Mouse (Mus musculus) embryonic facial prominence, embryonic 10.5 days (tissue): ENCODE results near the gene Arfgap3. TPM values are rescaled to one million over a fixed set of nuclear protein-coding genes. Genes with fewer than 3 reads are reported as not detected.
A peak's percentile ranks its signal among the peaks of the same experiment; 100 is the strongest.
"Not testable (repeated sequence)": the region's sequence is repeated elsewhere in the genome, so short reads cannot be mapped to it uniquely, and the experiment has no call there.

ENCODE experiments used
- DNase-seq: peaks from one replicate; pipeline ENCODE4 v3.0.0-alpha.2; 2017; ENCODE audit warnings: low spot score
- H3K27ac ChIP-seq: fragments of 300-500 bp; sonication (generic); replicated peaks from 2 replicates; pipeline ENCODE4 v1.5.1; 2016; ENCODE audit warnings: mild to moderate bottlenecking
- H3K27me3 ChIP-seq: fragments of 300-500 bp; sonication (generic); replicated peaks from 2 replicates; pipeline ENCODE4 v1.6.1; 2016; ENCODE audit warnings: low read depth, mild to moderate bottlenecking; ENCODE audit not compliant: poor library complexity, severe bottlenecking
- H3K36me3 ChIP-seq: fragments of 300-500 bp; sonication (generic); replicated peaks from 2 replicates; pipeline ENCODE4 v1.6.1; 2016; ENCODE audit warnings: mild to moderate bottlenecking, moderate library complexity
- H3K4me1 ChIP-seq: fragments of 300-500 bp; sonication (generic); 2 replicates; pipeline ENCODE4 v1.6.1; 2016
- H3K4me3 ChIP-seq: fragments of 300-500 bp; sonication (generic); 2 replicates; pipeline ENCODE4 v1.5.1; 2016; ENCODE audit warnings: mild to moderate bottlenecking, moderate library complexity
- H3K9me3 ChIP-seq: fragments of 300-500 bp; sonication (generic); 2 replicates; pipeline ENCODE4 v1.6.1; 2016; ENCODE audit warnings: mild to moderate bottlenecking
- WGBS: fragments of 180-500 bp; shearing (Covaris S2); methylation state at CpG from one replicate; pipeline ENCODE4 v1.1.7; 2016; 5-methylcytosine and 5-hydroxymethylcytosine counted together
- polyA plus RNA-seq: library from polyadenylated mRNA; unstranded; fragments of >200 nt; fragmentation: Nextera tagmentation; extraction: Ambion mirVana; gene quantifications from 2 replicates; pipeline ENCODE4 v1.2.1, GENCODE M21; 2016

Gene Arfgap3
- polyA plus RNA-seq, 1 experiment from 2014 or later = 29.1 TPM

DNA sequence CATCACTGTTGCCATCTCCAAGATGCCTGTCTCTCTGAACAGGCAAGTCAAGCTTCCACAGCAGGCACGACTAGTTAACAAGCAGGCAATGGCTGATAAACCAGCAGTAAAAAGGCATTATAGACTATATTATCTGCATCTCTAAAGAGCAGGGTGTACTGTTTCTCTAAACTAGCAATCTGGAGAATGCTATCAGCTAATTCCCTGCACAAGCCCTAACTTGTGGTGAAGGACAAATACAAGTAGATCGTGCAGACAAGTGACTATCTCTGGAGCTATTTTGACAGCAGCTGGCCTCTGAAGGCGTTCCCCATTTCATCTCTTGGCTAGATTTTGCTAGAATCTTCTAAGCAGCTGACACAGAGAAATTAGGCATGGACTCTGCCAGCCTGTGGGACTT lies 14.1 kb upstream of the Arfgap3 start:
- H3K4me3 ChIP-seq = no peak overlapping the region
- H3K9me3 ChIP-seq = peaks cover 8% of the 10 kb centered on the region; the same call in 1 of the 2 replicates
- no peak for DNase-seq
- peaks cover 20% of the 10 kb centered on the region for H3K27me3 ChIP-seq
- peaks cover 8% of the 10 kb centered on the region for H3K4me1 ChIP-seq
- H3K27ac ChIP-seq = no peak overlapping the region
- 71% methylated on average over 3 of the region's 3 CpGs for WGBS
- no peaks in the 10 kb centered on the region for H3K36me3 ChIP-seq

DNA sequence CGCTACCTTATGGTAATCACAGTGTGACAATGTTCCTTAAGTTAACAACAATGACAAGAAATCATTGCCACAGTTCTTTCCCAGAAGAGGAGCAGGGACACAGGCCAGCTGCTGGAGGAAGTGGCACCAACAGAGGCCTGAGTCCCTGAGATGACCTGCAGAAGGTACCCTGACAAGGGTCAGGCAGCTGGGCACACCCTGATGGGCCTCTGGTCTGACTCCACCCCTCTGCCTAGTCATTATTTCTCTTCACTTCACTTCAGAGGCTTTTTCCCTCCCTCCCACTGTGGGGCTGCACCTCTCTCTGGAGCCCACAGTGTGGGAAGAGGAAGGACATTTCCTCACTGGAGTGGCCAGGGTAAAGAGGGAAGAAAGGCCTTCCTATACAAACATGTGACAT lies 12.8 kb upstream of the Arfgap3 start:
- H3K27ac ChIP-seq, H3K36me3 ChIP-seq, H3K4me1 ChIP-seq, H3K4me3 ChIP-seq, DNase-seq, H3K9me3 ChIP-seq: not testable (repeated sequence)
- 81% methylated on average over 1 of the region's 1 CpGs for WGBS
- peaks cover 15% of the 10 kb centered on the region for H3K27me3 ChIP-seq

DNA sequence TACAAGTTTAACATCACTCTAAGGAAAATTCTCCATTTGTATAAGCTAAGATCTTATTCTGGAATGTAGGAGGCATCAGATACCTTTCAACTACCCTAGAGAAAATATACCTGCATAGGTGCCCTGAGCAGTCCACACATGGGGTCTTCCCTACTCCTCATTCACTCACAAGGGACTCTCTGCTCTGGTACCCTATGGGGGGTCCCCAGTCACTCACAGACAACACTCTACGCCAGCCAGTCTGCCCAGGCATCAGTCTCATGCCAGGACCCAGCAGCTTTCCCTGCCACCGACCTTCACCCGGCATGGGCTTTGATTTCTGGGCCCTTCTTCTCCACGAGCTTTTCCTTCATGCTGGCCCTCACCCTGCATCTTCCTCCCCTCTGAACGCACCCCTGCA lies 10.9 kb upstream of the Arfgap3 start:
- not testable (repeated sequence) for H3K4me3 ChIP-seq, H3K27ac ChIP-seq, H3K27me3 ChIP-seq, H3K36me3 ChIP-seq, H3K9me3 ChIP-seq, H3K4me1 ChIP-seq, DNase-seq
- WGBS = 69% methylated on average over 5 of the region's 5 CpGs

DNA sequence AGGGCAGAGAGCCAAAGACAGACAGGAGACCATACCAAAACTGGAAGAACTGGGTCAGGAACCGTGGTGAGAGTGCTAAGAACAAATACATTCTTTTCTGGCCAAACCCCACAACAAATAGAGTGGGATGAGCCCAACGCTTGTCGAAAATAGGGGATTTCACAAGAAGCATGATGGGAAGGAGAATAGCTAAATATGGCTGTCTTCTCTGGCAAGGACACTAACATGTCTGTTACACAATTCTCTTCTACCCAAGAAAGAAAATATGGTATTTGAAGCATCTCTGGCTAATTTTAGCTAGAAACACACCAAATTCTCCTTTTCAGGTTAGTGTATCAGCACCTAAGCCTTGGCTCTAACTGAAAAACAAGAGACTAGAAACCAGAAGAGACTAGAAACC lies 10.1 kb upstream of the Arfgap3 start:
- no peak for DNase-seq
- Histone ChIP-seq H3K4me3 (no peak overlapping the region), H3K4me1 (no peaks in the 10 kb centered on the region), H3K27ac (no peak overlapping the region), H3K36me3 (no peaks in the 10 kb centered on the region), H3K27me3 (no peaks in the 10 kb centered on the region), H3K9me3 (no peaks in the 10 kb centered on the region)
- 83% methylated on average over 3 of the region's 3 CpGs for WGBS

DNA sequence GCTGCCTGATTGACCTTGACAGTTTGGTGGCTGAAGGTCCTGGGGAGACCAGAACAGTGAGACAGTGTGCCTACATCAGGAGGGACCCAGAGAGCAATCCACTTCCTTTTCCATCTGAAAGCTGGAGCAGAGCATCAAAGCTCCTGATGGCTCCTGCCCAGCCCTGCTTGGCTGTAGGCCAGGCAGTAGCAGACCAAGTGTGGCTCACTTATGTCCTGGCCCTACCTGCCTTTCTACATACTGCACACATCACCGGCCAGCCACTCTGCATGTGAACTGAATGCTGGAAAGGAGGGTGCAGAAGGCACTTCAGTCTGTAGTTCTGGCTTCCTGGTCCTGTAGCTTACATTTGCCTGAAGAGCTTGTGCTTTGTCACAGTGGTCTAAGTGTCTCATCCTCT lies 8.4 kb upstream of the Arfgap3 start:
- Histone ChIP-seq H3K27ac (no peak overlapping the region), H3K36me3 (no peaks in the 10 kb centered on the region), H3K27me3 (no peaks in the 10 kb centered on the region), H3K4me1 (no peaks in the 10 kb centered on the region), H3K4me3 (no peak overlapping the region), H3K9me3 (no peaks in the 10 kb centered on the region)
- 100% methylated on average over 1 of the region's 1 CpGs for WGBS
- no peak for DNase-seq

DNA sequence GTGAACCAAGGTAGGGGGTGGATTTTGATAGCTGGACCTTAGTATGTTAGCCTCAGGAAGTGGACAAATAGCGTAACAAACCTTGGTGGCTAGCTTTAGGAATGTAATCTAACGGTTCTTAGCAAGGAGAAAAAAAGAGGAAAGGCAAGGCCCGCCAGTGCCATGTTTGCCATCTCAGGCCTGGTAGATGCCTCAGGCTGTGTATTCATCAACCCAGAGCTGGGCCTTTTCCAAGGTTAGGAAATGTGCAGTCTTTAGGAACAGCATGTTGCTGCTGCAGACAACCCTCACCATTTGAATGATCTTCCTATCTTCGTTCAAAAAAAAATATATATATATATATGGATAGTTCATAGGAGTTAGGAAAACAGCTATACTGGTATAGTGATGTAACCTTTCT lies 1.5 kb upstream of the Arfgap3 start:
- DNase-seq = no peak
- WGBS = 90% methylated on average over 4 of the region's 4 CpGs

DNA sequence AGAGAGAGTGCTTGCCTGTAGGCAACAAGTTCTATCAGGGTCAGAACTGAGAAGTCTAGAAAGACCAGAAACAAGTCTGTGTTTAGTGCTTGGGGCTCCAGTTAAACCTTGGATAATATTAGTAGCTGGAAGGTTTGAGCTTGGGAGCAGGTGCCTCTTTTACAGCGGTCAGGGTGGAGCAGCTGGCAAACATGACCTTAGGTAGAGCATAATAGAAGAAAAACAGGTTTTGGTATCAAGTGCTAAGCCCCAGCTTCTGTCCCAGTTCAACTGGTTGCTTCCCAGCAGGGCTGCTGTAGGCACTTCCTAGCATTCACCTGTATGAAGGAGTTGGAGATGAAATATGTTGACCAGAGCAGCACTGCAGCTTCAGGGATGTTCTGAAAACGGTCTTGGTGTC lies 812 bp upstream of the Arfgap3 start:
- Histone ChIP-seq H3K27ac (no peak overlapping the region), H3K4me3 (peak overlapping the region; percentile 91; the same call in 1 of the 2 replicates), H3K9me3 (no peaks in the 10 kb centered on the region), H3K27me3 (0 out of 2 replicates have a peak, but pooled peaks cover 6% of the 10 kb centered on the region), H3K36me3 (0 out of 2 replicates have a peak, but pooled peaks cover 3% of the 10 kb centered on the region), H3K4me1 (peaks cover 22% of the 10 kb centered on the region)
- DNase-seq = no peak
- WGBS = 56% methylated on average over 2 of the region's 2 CpGs

More for the DNA sequence above, 1.5 kb upstream of the Arfgap3 start:
- H3K4me3 ChIP-seq = no peak overlapping the region
- H3K9me3 ChIP-seq = no peaks in the 10 kb centered on the region
- 0 out of 2 replicates have a peak, but pooled peaks cover 6% of the 10 kb centered on the region for H3K27me3 ChIP-seq
- no peak overlapping the region for H3K27ac ChIP-seq
- H3K36me3 ChIP-seq = no peaks in the 10 kb centered on the region
- peaks cover 22% of the 10 kb centered on the region for H3K4me1 ChIP-seq

DNA sequence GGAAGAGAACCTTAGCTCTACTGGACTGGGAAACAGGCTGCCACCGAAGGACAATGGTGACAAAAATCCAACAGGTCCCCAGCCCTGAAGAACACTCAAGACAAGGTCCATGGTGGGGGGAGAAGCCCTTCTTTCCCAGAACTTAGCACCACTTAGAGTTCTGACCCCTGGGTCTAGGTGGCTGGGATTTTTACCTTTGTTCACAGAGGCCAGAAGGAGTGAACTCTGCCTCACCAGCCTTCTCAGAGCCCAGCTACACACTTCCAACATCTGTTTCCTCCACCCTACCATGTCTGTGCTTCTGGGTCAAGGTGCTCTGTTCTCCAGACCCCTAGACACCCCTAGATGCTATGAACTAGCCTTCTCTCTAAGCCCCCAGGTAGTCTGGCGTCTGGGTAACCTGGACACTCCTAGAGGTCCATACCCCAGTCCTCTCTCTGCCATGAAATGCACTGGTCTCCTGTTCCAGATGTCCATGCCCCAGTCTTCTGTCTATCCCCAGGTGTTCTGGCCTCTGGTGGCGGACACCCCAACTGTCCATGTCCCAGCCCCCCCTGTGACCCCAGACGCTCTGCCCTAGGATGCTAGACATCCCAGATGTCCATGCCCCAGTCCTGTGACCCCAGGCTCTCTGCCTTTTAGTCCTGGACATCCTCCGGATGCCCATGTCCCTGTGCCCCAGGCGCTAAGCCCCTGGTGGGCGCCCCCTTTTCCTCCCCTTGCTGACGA lies 658 bp downstream of the Arfgap3 start:
- no peak for DNase-seq
- no peaks in the 10 kb centered on the region for H3K9me3 ChIP-seq
- H3K36me3 ChIP-seq = 0 out of 2 replicates have a peak, but pooled peaks cover 3% of the 10 kb centered on the region
- H3K27me3 ChIP-seq = 0 out of 2 replicates have a peak, but pooled peaks cover 6% of the 10 kb centered on the region
- H3K4me3 ChIP-seq = peak overlapping the region; percentile 91
- peaks cover 28% of the 10 kb centered on the region for H3K4me1 ChIP-seq
- WGBS = 16% methylated on average over 8 of the region's 8 CpGs
- peak overlapping the region; percentile 89 for H3K27ac ChIP-seq

DNA sequence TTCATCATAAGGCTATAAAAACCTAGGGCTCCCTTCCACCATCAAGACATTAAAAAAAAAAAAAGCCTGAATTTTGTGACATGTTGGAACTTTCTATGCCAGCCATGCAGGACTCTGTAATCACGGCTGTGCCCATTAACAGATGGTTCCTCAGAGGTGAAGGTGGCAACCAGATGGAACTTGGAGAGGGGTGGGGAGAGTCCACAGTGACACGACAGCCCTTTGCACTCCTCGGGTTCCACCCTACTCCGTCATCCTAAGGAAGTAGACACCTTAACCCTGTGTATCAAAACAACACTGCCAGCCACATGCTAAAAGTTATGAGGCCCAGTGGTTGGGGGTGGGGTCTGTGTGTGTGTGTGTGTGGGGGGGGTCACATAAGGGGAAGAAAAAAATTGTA lies 1.3 kb downstream of the Arfgap3 start:
- DNase-seq = no peak
- Histone ChIP-seq H3K36me3 (0 out of 2 replicates have a peak, but pooled peaks cover 3% of the 10 kb centered on the region), H3K9me3 (no peaks in the 10 kb centered on the region), H3K27ac (no peak overlapping the region), H3K4me3 (peak overlapping the region; percentile 91), H3K27me3 (0 out of 2 replicates have a peak, but pooled peaks cover 6% of the 10 kb centered on the region), H3K4me1 (peaks cover 34% of the 10 kb centered on the region)
- WGBS = 82% methylated on average over 4 of the region's 4 CpGs

DNA sequence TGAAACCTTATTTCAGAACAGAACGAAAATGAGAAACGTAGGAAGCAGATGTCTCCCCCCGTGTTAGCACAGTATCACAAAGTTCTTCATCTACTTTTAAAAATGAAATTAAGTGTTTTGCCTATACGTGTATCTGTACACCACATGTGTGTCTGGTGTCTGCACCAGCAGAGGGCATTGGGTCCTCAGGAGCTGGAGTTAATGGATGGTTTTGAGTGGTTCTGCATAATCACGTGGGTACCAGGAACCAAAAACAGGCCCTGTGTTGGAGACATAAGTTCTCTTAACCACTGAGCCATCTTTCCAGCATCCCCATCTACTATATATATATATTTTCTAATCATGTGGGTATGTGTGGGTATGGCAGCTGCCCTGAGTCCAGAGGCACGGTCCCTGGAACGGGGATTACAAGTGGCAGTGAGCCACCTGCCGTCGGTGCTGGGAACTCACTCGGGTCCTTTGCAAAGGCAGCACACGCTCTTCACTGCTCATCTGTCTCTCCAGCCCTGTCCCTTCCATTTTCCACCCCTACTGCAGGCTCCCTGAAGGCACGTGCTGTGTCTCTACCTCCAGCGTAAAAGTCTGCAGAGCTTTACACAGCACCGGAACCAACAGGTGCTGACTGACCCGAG lies 4.0 kb downstream of the Arfgap3 start:
- no peaks in the 10 kb centered on the region for H3K9me3 ChIP-seq
- H3K4me1 ChIP-seq = peaks cover 36% of the 10 kb centered on the region
- DNase-seq = no peak
- 88% methylated on average over 15 of the region's 15 CpGs for WGBS
- H3K27ac ChIP-seq = no peak overlapping the region
- H3K36me3 ChIP-seq = peaks cover 19% of the 10 kb centered on the region
- H3K27me3 ChIP-seq = 0 out of 2 replicates have a peak, but pooled peaks cover under 1% of the 10 kb centered on the region
- H3K4me3 ChIP-seq = no peak overlapping the region

DNA sequence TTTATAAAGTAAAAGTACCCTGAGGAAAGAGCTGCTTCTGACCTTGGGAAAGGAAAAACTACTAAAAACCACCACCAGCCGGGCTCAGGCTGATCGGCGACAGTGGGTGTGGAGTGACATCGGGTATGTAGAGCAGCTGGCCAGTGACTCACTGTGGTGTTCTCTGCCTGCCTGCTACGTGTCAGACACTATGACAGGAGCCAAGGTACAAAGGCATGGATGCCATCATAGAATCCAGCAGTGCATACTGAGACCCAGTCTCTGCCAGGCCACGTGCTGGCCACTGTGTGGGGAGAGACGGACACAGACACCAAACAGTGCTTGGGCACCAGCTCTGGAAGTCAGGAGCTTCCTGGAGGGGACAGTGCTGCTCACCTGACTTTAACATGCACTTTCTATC lies 5.1 kb downstream of the Arfgap3 start:
- 80% methylated on average over 7 of the region's 7 CpGs for WGBS
- Histone ChIP-seq H3K27me3 (no peaks in the 10 kb centered on the region), H3K9me3 (no peaks in the 10 kb centered on the region), H3K36me3 (peaks cover 28% of the 10 kb centered on the region), H3K4me3 (no peak overlapping the region), H3K4me1 (peaks cover 28% of the 10 kb centered on the region), H3K27ac (0 out of 2 replicates have a peak overlapping the region, but pooled peaks have one; percentile 31)
- DNase-seq = no peak

DNA sequence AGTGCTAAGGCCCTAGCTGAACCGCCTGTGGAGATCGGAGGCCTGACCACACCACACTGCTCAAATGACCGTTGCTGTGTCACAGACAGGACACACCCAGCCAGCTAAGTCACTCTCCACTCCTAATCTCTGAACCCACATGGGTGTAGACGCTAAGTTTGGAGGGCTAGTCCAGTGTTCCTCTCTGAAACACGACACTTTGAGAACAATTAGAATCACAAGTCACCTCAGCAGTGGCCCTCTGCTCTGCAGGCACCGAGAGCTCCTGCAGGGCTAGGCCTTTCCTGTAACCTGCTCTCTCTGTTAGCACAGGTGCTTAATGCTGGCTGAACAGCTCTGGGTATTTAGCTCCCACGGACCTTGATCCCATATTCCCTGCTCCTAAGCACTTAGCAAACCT lies 5.9 kb downstream of the Arfgap3 start:
- Histone ChIP-seq H3K27ac (peak overlapping the region; percentile 31; the same call in 1 of the 2 replicates), H3K9me3 (no peaks in the 10 kb centered on the region), H3K36me3 (peaks cover 28% of the 10 kb centered on the region), H3K4me1 (peaks cover 21% of the 10 kb centered on the region), H3K27me3 (no peaks in the 10 kb centered on the region), H3K4me3 (no peak overlapping the region)
- no peak for DNase-seq
- WGBS = 25% methylated on average over 7 of the region's 7 CpGs

DNA sequence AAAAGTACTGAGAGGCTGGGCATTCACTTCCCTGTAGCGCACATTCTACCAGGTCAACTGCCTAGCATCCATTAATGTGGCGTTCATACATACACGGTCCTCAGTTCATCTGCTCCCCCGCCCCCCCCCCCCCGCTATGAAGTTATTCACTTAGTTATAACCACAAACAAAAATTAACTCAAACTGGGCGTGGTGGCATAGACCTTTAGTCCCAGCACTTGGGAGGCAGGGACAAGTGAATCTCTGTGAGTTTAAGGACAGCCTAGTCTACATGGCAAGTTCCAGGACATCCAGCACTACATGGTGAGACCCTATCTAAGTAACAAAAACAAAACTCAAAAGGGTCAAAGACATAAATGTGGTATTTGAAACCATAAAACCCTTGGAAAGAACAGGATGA lies 11.1 kb downstream of the Arfgap3 start:
- no peak for DNase-seq
- Histone ChIP-seq H3K36me3 (peaks cover 57% of the 10 kb centered on the region), H3K4me3 (no peak overlapping the region), H3K9me3 (no peaks in the 10 kb centered on the region), H3K27ac (no peak overlapping the region), H3K27me3 (no peaks in the 10 kb centered on the region), H3K4me1 (peaks cover 6% of the 10 kb centered on the region)
- WGBS = 89% methylated on average over 6 of the region's 6 CpGs
